Mouse (Mus musculus): ENCODE results near the gene Clcf1. TPM values are rescaled to one million over a fixed set of nuclear protein-coding genes. Genes with fewer than 3 reads are reported as not detected.

Gene Clcf1
- polyA plus RNA-seq, 1 experiment from 2014 or later: 5.7 TPM

DNA sequence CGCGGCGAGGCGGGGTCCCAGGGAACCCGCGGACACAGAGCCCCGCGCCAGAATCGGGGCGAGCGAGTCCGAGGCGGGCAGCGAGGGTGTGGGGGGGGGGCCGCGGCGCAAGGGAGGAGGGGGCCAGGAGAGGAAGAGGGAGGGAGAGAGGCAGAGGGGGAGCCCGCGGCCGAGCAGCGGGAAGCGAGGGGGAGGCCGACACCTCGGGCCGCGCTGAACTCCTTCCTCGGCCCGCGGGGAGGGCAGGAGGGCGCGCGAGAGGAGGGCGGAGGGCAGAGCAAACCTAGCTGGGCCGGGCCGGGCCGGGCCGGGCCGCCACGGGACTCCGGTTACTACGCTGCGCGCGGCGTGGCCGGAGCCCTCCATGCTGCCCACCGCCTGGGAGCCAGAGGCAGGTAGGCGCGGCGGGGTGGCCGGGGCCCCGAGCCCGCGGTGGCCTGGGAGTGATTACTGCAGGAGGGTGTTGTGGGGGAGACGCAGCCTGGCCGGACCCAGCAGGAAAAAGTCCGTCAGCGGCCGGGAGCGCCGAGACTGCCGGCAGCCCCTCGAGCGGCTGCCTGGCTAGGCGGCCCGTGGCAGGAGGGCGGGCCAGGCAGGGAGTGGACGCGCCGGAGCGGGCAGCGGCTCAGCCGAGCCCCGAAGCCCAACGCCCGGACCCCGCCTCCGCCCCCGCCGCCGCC lies 873 bp downstream of the Clcf1 start:
- Histone ChIP-seq H3K4me2 (replicated peaks) (peak overlapping the region; percentile 91), H3K36me3 (no peaks in the 10 kb centered on the region), H3K27me3 (replicated peaks) (0 out of 2 replicates have a peak, but pooled peaks cover 3% of the 10 kb centered on the region), H3K9ac (peak overlapping the region; percentile 97), H3K4me3 (replicated peaks) (peak overlapping the region; percentile 87), H3K4me1 (replicated peaks) (peaks cover 64% of the 10 kb centered on the region), H3K27ac (peak overlapping the region; percentile 95), H3K9me3 (no peaks in the 10 kb centered on the region)
- peak; percentile 44 for ATAC-seq
- under 1% methylated on average over 66 of the region's 81 CpGs for WGBS

DNA sequence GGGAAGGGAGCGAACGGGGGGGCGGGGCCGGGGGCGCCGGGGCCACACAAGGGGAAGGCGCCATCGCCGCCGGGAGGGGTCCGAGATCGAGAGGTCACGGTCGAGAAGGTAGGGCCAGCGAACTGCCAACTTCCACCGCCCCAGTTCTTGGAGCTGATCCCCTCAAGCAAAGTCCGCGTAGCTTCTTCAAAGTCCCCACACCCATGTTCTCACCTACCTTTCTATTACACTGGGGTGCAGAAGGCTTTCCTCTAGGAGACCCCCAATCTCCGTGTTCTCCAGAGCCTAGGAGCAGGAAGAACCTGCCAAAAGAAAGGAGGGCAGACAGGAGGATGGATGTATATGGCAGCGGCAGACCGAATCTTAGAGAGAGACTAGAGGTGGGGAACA lies 1.4 kb downstream of the Clcf1 start:
- H3K4me1 ChIP-seq (replicated peaks): peaks cover 69% of the 10 kb centered on the region
- peak overlapping the region; percentile 91 for H3K4me2 ChIP-seq (replicated peaks)
- H3K4me3 ChIP-seq (replicated peaks): peak overlapping the region; percentile 87
- H3K9me3 ChIP-seq: no peaks in the 10 kb centered on the region
- H3K27me3 ChIP-seq (replicated peaks): 0 out of 2 replicates have a peak, but pooled peaks cover 3% of the 10 kb centered on the region
- WGBS: 2% methylated on average over 19 of the region's 21 CpGs
- ATAC-seq: no peak
- no peaks in the 10 kb centered on the region for H3K36me3 ChIP-seq
- peak overlapping the region; percentile 97 for H3K9ac ChIP-seq
- peak overlapping the region; percentile 95 for H3K27ac ChIP-seq

DNA sequence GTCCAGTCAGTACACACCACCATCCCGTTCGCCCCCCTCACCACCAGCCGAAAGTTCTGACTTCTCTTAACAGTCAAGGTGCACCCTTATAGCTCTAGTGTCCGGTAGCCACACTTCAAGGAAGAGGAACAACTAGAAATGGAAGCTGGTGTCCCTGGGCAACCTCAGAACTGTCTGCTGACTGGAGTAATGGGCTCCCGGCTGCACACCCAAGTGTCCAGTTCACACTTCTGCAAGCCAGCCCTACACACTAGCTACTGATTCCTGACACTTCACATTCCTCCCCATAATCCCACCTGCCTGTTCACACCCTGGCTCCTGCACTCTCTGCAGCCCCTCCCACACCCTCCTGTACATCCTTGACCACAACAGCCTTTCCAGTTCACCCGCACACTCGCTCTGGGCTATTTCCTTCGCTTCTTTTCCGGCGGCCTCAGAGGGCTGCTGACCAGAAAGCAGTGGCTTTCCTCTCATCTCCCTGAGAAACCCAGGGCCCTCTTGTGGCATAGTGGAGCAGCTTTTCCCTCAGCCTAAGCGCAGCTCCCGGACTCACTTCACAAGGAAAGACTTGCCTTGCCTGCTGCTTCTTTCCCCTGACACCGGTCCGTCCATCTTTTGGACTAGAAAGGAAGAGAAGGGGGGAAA lies 2.1 kb downstream of the Clcf1 start:
- H3K36me3 ChIP-seq: no peaks in the 10 kb centered on the region
- H3K4me3 ChIP-seq (replicated peaks): peak overlapping the region; percentile 87
- no peaks in the 10 kb centered on the region for H3K9me3 ChIP-seq
- 13% methylated on average over 14 of the region's 14 CpGs for WGBS
- peak overlapping the region; percentile 39; the same call in 1 of the 2 replicates for H3K9ac ChIP-seq
- peaks cover 76% of the 10 kb centered on the region for H3K4me1 ChIP-seq (replicated peaks)
- peak overlapping the region; percentile 70 for H3K27ac ChIP-seq
- H3K4me2 ChIP-seq (replicated peaks): peak overlapping the region; percentile 91
- no peak for ATAC-seq
- H3K27me3 ChIP-seq (replicated peaks): 0 out of 2 replicates have a peak, but pooled peaks cover 3% of the 10 kb centered on the region

DNA sequence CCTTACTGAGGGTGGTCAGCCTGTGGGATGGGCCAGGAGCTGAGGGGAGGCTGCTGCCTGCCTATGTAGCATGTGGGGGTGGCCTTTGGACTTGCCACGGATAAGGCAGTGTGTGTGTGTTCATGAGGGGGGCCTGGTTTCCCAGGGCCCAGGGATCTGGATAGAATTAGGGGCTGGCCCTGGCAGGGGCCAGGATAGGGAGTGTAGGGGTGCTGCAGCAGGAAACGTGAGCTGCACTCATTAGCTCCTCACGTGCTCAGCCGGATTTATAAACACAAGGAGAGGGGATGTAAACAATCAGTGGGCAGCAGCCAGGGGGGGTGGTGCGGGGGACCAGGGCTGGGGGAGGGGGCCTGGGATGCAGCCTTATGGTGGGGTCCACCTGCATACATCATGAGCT lies 3.1 kb downstream of the Clcf1 start:
- H3K9me3 ChIP-seq: no peaks in the 10 kb centered on the region
- H3K27me3 ChIP-seq (replicated peaks): 0 out of 2 replicates have a peak, but pooled peaks cover 2% of the 10 kb centered on the region
- H3K9ac ChIP-seq: peak overlapping the region; percentile 3; the same call in 1 of the 2 replicates
- H3K27ac ChIP-seq: peak overlapping the region; percentile 70
- peaks cover 85% of the 10 kb centered on the region for H3K4me1 ChIP-seq (replicated peaks)
- H3K36me3 ChIP-seq: peaks cover under 1% of the 10 kb centered on the region; the same call in 1 of the 2 replicates
- WGBS: 11% methylated on average over 5 of the region's 5 CpGs
- peak; percentile 26 for ATAC-seq
- H3K4me3 ChIP-seq (replicated peaks): peak overlapping the region; percentile 87; the same call in 1 of the 2 replicates
- H3K4me2 ChIP-seq (replicated peaks): peak overlapping the region; percentile 91

DNA sequence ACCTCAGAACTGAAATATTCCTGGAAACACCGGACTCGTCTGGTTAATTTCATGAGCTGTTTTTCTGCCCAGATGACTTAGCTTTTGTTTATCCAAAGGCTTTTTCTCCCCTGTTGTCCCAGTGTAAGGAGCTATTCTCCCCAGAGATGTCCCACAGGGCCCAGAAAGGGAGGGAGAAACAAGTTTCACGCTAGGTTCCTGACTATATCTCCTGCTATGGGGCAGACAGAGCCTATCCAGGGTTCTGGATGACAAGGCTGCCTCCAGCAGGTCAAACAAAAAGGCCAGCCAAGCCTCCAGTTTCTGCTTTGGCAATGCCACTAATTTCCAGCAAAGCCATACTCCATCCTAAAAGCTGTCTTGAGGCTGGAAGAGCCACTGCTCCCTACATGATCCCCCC lies 3.8 kb downstream of the Clcf1 start:
- no peaks in the 10 kb centered on the region for H3K27me3 ChIP-seq (replicated peaks)
- peaks cover 86% of the 10 kb centered on the region for H3K4me1 ChIP-seq (replicated peaks)
- peak overlapping the region; percentile 91; the same call in 1 of the 2 replicates for H3K4me2 ChIP-seq (replicated peaks)
- ATAC-seq: no peak
- no peak overlapping the region for H3K9ac ChIP-seq
- H3K27ac ChIP-seq: peak overlapping the region; percentile 70
- no peak overlapping the region for H3K4me3 ChIP-seq (replicated peaks)
- H3K9me3 ChIP-seq: no peaks in the 10 kb centered on the region
- H3K36me3 ChIP-seq: peaks cover 4% of the 10 kb centered on the region; the same call in 1 of the 2 replicates
- 28% methylated on average over 3 of the region's 3 CpGs for WGBS

DNA sequence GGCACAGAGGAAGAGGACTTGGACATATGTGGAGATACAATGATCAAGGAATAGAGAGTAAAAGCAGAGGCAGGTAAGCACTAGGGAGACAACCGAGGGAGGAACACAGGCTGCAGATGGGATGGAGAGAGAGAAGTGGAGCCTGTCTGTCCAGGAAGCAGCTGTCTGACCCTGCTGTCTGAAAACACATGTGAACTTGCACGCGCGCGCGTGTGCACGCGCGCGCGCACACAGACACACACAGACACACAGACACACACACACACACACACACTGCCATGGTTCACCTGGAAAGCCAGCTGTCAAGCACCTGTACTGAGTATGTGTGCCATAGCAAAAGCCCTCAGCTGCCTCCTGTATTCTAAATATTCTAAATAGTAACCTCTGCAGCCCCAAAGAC lies 4.3 kb downstream of the Clcf1 start:
- no peak for ATAC-seq
- 73% methylated on average over 11 of the region's 11 CpGs for WGBS
- Histone ChIP-seq H3K4me1 (replicated peaks) (peaks cover 82% of the 10 kb centered on the region), H3K36me3 (peaks cover 4% of the 10 kb centered on the region; the same call in 1 of the 2 replicates), H3K27me3 (replicated peaks) (no peaks in the 10 kb centered on the region), H3K4me2 (replicated peaks) (peak overlapping the region; percentile 91; the same call in 1 of the 2 replicates), H3K4me3 (replicated peaks) (no peak overlapping the region), H3K9me3 (no peaks in the 10 kb centered on the region), H3K27ac (peak overlapping the region; percentile 64), H3K9ac (no peak overlapping the region)

DNA sequence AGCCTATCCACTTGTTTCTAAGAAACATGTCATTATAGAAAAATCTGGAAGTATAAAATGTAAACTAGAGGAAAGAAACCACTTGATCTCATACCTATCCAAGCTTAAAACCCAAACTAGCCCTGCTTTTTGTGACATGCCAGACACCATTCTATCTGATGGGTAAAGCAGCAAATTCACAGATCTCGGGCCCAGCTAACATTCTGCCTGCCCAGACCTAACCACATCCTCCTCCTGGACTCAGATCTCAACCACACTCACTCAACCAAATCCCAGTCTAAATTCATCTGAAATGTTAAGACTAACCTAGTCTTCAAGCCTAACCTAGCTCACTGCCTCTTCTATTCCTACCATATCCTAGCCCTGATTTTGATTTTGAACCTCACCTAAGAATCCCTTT lies 4.7 kb downstream of the Clcf1 start:
- no peak overlapping the region for H3K4me3 ChIP-seq (replicated peaks)
- no peaks in the 10 kb centered on the region for H3K27me3 ChIP-seq (replicated peaks)
- H3K4me2 ChIP-seq (replicated peaks): no peak overlapping the region
- H3K4me1 ChIP-seq (replicated peaks): peaks cover 81% of the 10 kb centered on the region
- H3K36me3 ChIP-seq: peaks cover 8% of the 10 kb centered on the region; the same call in 1 of the 2 replicates
- H3K27ac ChIP-seq: no peak overlapping the region
- no peak for ATAC-seq
- no peaks in the 10 kb centered on the region for H3K9me3 ChIP-seq
- H3K9ac ChIP-seq: no peak overlapping the region
- WGBS: 64% methylated on average over 1 of the region's 1 CpGs

DNA sequence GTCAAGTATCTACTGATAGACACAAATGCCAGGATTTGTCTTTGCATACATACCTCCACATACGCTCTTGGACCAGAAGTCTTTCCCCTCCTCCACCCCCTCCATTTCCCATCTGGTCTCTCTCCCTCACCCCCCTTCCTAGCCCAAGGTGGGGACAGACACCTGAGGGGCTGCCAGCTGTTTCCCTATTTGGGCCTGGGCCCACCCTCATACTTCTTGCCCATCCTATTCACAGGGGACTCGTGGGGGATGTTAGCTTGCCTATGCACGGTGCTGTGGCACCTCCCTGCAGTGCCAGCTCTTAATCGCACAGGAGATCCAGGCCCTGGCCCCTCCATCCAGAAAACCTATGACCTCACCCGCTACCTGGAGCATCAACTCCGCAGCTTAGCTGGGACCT lies 5.9 kb downstream of the Clcf1 start:
- Histone ChIP-seq H3K4me2 (replicated peaks) (peak overlapping the region; percentile 48), H3K4me3 (replicated peaks) (no peak overlapping the region), H3K4me1 (replicated peaks) (peaks cover 78% of the 10 kb centered on the region), H3K9ac (no peak overlapping the region), H3K27ac (peak overlapping the region; percentile 79), H3K9me3 (no peaks in the 10 kb centered on the region), H3K36me3 (peaks cover 9% of the 10 kb centered on the region; the same call in 1 of the 2 replicates), H3K27me3 (replicated peaks) (no peaks in the 10 kb centered on the region)
- no peak for ATAC-seq
- 76% methylated on average over 6 of the region's 6 CpGs for WGBS

DNA sequence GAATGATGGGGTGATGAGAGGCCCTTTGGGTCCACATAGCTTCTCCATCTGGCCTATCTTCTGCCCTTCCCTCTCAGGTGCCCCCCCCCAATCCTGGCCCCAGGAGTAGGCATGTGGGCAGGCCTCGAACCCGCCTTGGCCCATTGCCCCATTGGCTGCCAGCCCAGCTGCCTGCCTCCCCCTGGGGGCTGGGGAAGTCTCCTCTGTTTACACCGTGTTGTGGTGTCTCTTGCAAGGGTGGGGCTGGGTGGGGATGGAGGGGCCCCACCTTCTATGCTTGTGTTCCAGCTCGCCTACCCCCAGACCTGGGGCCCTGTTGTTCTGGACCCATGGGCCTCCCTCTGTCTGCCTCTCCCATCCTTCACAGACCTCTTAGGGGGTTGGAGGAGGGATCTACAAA lies 6.4 kb downstream of the Clcf1 start:
- H3K4me2 ChIP-seq (replicated peaks): peak overlapping the region; percentile 48
- H3K36me3 ChIP-seq: peaks cover 9% of the 10 kb centered on the region; the same call in 1 of the 2 replicates
- H3K4me3 ChIP-seq (replicated peaks): no peak overlapping the region; the same call in 1 of the 2 replicates
- 0 out of 2 replicates have a peak overlapping the region, but pooled peaks have one; percentile 14 for H3K9ac ChIP-seq
- peak; percentile 40 for ATAC-seq
- no peaks in the 10 kb centered on the region for H3K27me3 ChIP-seq (replicated peaks)
- peak overlapping the region; percentile 79 for H3K27ac ChIP-seq
- H3K9me3 ChIP-seq: no peaks in the 10 kb centered on the region
- WGBS: 32% methylated on average over 4 of the region's 4 CpGs
- peaks cover 76% of the 10 kb centered on the region for H3K4me1 ChIP-seq (replicated peaks)

DNA sequence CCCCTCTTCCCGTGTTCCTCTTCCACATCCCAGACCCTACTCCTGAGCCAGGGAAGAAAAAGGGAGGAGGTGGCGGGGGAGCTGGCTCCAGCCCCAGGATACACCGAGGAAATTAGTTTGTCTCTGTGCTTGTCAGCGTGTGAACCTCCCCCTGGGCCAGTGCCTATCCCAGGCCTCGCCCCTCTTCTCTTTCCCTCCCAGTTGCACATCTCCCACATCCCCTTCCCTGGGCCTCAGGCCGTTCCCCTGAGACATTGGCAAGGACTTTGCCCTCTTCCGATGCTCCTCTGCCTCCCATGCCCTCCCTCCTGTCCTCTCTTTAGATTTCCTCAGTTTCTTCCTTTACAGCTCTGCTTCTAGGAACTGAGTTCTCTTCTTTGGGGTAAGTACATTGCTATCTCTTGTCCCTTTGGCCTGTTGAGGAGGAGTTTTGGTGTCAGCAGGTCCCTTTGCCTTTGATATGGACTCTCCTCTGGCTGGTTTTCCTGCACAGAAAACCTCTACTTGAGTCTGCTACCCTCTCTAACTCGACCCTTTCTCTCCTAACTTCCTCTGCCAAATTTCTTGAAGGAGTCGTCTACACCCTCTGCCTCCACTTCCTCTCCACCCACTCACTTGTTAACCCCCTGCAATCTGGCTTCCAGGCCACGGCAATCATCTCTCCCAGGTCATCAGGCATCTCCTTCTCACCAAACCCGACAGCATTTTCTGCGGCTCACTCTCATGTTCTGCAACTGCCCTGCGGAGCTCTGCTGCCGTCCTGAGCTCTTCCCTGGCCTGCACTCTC lies 7.1 kb downstream of the Clcf1 start:
- H3K9me3 ChIP-seq: no peaks in the 10 kb centered on the region
- H3K27ac ChIP-seq: peak overlapping the region; percentile 79
- no peaks in the 10 kb centered on the region for H3K27me3 ChIP-seq (replicated peaks)
- 14% methylated on average over 14 of the region's 14 CpGs for WGBS
- H3K9ac ChIP-seq: peak overlapping the region; percentile 14; the same call in 1 of the 2 replicates
- H3K4me3 ChIP-seq (replicated peaks): peak overlapping the region; percentile 24
- peak overlapping the region; percentile 48 for H3K4me2 ChIP-seq (replicated peaks)
- peaks cover 9% of the 10 kb centered on the region; the same call in 1 of the 2 replicates for H3K36me3 ChIP-seq
- H3K4me1 ChIP-seq (replicated peaks): peaks cover 70% of the 10 kb centered on the region
- peak; percentile 84 for ATAC-seq

DNA sequence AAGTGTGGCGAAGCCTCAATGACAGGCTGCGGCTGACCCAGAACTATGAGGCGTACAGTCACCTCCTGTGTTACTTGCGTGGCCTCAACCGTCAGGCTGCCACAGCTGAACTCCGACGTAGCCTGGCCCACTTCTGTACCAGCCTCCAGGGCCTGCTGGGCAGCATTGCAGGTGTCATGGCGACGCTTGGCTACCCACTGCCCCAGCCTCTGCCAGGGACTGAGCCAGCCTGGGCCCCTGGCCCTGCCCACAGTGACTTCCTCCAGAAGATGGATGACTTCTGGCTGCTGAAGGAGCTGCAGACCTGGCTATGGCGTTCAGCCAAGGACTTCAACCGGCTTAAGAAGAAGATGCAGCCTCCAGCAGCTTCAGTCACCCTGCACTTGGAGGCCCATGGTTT lies 8.1 kb downstream of the Clcf1 start:
- no peaks in the 10 kb centered on the region for H3K9me3 ChIP-seq
- H3K4me2 ChIP-seq (replicated peaks): peak overlapping the region; percentile 48
- no peaks in the 10 kb centered on the region for H3K27me3 ChIP-seq (replicated peaks)
- no peak overlapping the region for H3K4me3 ChIP-seq (replicated peaks)
- no peak overlapping the region; the same call in 1 of the 2 replicates for H3K27ac ChIP-seq
- WGBS: 62% methylated on average over 11 of the region's 11 CpGs
- no peak overlapping the region for H3K9ac ChIP-seq
- peaks cover 9% of the 10 kb centered on the region; the same call in 1 of the 2 replicates for H3K36me3 ChIP-seq
- ATAC-seq: no peak
- H3K4me1 ChIP-seq (replicated peaks): peaks cover 60% of the 10 kb centered on the region

DNA sequence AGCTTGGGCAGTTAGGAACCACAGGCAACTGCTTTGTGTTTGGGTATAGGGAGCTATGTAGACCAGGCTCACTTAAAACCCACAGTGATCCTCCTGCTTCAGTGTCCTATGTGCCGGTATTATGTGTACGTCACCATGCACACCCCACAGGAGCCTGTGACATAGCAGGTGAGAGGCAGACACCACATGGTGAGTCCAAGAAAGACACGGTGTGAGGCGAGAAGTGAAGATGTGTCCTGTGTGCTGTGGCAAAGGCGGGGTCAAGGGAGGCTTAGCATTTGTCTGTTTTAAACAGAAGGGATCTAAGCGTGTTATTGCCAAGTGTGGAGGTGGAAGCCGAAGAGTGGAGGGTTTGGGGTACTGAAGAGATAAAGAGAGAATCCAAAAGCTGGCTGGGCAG lies 12.7 kb downstream of the Clcf1 start:
- Histone ChIP-seq H3K9ac (no peak overlapping the region), H3K4me3 (replicated peaks) (no peak overlapping the region), H3K36me3 (peaks cover 9% of the 10 kb centered on the region; the same call in 1 of the 2 replicates), H3K27ac (no peak overlapping the region), H3K4me1 (replicated peaks) (peaks cover 37% of the 10 kb centered on the region), H3K27me3 (replicated peaks) (no peaks in the 10 kb centered on the region), H3K9me3 (no peaks in the 10 kb centered on the region), H3K4me2 (replicated peaks) (no peak overlapping the region)
- WGBS: 85% methylated on average over 7 of the region's 7 CpGs
- ATAC-seq: no peak
